Mouse (Mus musculus) kidney, adult 2 months (tissue): ENCODE measurements around the gene Pknox2.

Experiments used
- CTCF ChIP-seq: fragments of 200-500 bp; conservative IDR thresholded peaks from 2 replicates; pipeline ENCODE4 v1.5.1; 2011; ENCODE audit warnings: low read depth, mild to moderate bottlenecking, control low read depth, low read length, moderate library complexity, mixed read lengths; ENCODE audit not compliant: insufficient read depth, insufficient read length
- POLR2A ChIP-seq: fragments of 200-500 bp; IDR thresholded peaks from one replicate; pipeline ENCODE4 v1.6.1; 2011; ENCODE audit warnings: low read depth, low read length, control low read depth

GRCm38 (mm10) chr9:36885237-36885636 is 262.0 kb downstream of the Pknox2 start:
- TF ChIP-seq CTCF, result peak; percentile 51
- no peak for TF ChIP-seq POLR2A
